Mouse (Mus musculus): ENCODE measurements around the gene Kcnma1. TPM values are rescaled to one million over a fixed set of nuclear protein-coding genes. Genes with fewer than 3 reads are reported as not detected.

Gene Kcnma1
- polyA plus RNA-seq, 1 experiment from 2014 or later = 6.5 TPM

GRCm38 (mm10) chr14:23959061-23959460 lies 55.2 kb downstream of the Kcnma1 start:
- WGBS = 76% methylated on average over 11 of the region's 11 CpGs
- Histone ChIP-seq H3K9ac (no peak overlapping the region), H3K4me2 (replicated peaks) (no peak overlapping the region), H3K27me3 (no peaks in the 10 kb centered on the region), H3K36me3 (no peaks in the 10 kb centered on the region), H3K27ac (replicated peaks) (no peak overlapping the region), H3K4me3 (replicated peaks) (no peak overlapping the region), H3K4me1 (no peaks in the 10 kb centered on the region), H3K9me3 (replicated peaks) (no peaks in the 10 kb centered on the region)
- ATAC-seq (ENCODE audit: insufficient number of reproducible peaks, low FRiP score, low TSS enrichment, low read depth) = no peak

- H3K27me3 ChIP-seq = no peaks in the 10 kb centered on the region
- no peak overlapping the region for H3K4me2 ChIP-seq (replicated peaks)
- H3K9ac ChIP-seq = no peak overlapping the region
- no peaks in the 10 kb centered on the region for H3K4me1 ChIP-seq
- WGBS = 86% methylated on average over 4 of the region's 4 CpGs
- no peaks in the 10 kb centered on the region for H3K9me3 ChIP-seq (replicated peaks)
- H3K4me3 ChIP-seq (replicated peaks) = no peak overlapping the region
- no peak for ATAC-seq (ENCODE audit: insufficient number of reproducible peaks, low FRiP score, low TSS enrichment, low read depth)
- H3K27ac ChIP-seq (replicated peaks) = no peak overlapping the region
- no peaks in the 10 kb centered on the region for H3K36me3 ChIP-seq
These were observed 57.0 kb downstream of the Kcnma1 start for GRCm38 (mm10) chr14:23957270-23957669.

GRCm38 (mm10) chr14:23943876-23944275 lies 70.4 kb downstream of the Kcnma1 start:
- H3K27ac ChIP-seq (replicated peaks) = no peak overlapping the region
- H3K27me3 ChIP-seq = no peaks in the 10 kb centered on the region
- 48% methylated on average over 2 of the region's 2 CpGs for WGBS
- H3K9me3 ChIP-seq (replicated peaks) = no peaks in the 10 kb centered on the region
- H3K4me1 ChIP-seq = 0 out of 2 replicates have a peak, but pooled peaks cover 2% of the 10 kb centered on the region
- no peak overlapping the region for H3K9ac ChIP-seq
- no peak for ATAC-seq (ENCODE audit: insufficient number of reproducible peaks, low FRiP score, low TSS enrichment, low read depth)
- H3K4me3 ChIP-seq (replicated peaks) = no peak overlapping the region
- no peak overlapping the region for H3K4me2 ChIP-seq (replicated peaks)
- no peaks in the 10 kb centered on the region for H3K36me3 ChIP-seq

GRCm38 (mm10) chr14:23943152-23943551 lies 71.1 kb downstream of the Kcnma1 start:
- no peak overlapping the region for H3K4me2 ChIP-seq (replicated peaks)
- no peak overlapping the region for H3K27ac ChIP-seq (replicated peaks)
- no peak overlapping the region for H3K9ac ChIP-seq
- H3K4me3 ChIP-seq (replicated peaks) = no peak overlapping the region
- WGBS = 39% methylated on average over 5 of the region's 5 CpGs
- H3K9me3 ChIP-seq (replicated peaks) = no peaks in the 10 kb centered on the region
- H3K4me1 ChIP-seq = 0 out of 2 replicates have a peak, but pooled peaks cover 3% of the 10 kb centered on the region
- H3K36me3 ChIP-seq = no peaks in the 10 kb centered on the region
- H3K27me3 ChIP-seq = no peaks in the 10 kb centered on the region
- no peak for ATAC-seq (ENCODE audit: insufficient number of reproducible peaks, low FRiP score, low TSS enrichment, low read depth)

- 86% methylated on average over 8 of the region's 8 CpGs for WGBS
- Histone ChIP-seq H3K27ac (replicated peaks) (no peak overlapping the region), H3K4me2 (replicated peaks) (no peak overlapping the region), H3K27me3 (no peaks in the 10 kb centered on the region), H3K4me3 (replicated peaks) (no peak overlapping the region), H3K9ac (no peak overlapping the region), H3K9me3 (replicated peaks) (no peaks in the 10 kb centered on the region), H3K4me1 (0 out of 2 replicates have a peak, but pooled peaks cover 3% of the 10 kb centered on the region), H3K36me3 (no peaks in the 10 kb centered on the region)
- no peak for ATAC-seq (ENCODE audit: insufficient number of reproducible peaks, low FRiP score, low TSS enrichment, low read depth)
These were observed 72.2 kb downstream of the Kcnma1 start for GRCm38 (mm10) chr14:23942103-23942502.

- Histone ChIP-seq H3K27me3 (no peaks in the 10 kb centered on the region), H3K4me1 (0 out of 2 replicates have a peak, but pooled peaks cover 10% of the 10 kb centered on the region), H3K9ac (no peak overlapping the region), H3K4me2 (replicated peaks) (no peak overlapping the region), H3K4me3 (replicated peaks) (no peak overlapping the region), H3K27ac (replicated peaks) (no peak overlapping the region), H3K36me3 (no peaks in the 10 kb centered on the region), H3K9me3 (replicated peaks) (no peaks in the 10 kb centered on the region)
- ATAC-seq (ENCODE audit: insufficient number of reproducible peaks, low FRiP score, low TSS enrichment, low read depth) = no peak
- WGBS = 85% methylated on average over 6 of the region's 6 CpGs
These were observed 79.3 kb downstream of the Kcnma1 start for GRCm38 (mm10) chr14:23935016-23935415.

GRCm38 (mm10) chr14:23931671-23932071 lies 82.6 kb downstream of the Kcnma1 start:
- WGBS = 61% methylated on average over 6 of the region's 6 CpGs
- Histone ChIP-seq H3K27ac (replicated peaks) (0 out of 2 replicates have a peak overlapping the region, but pooled peaks have one; percentile 11), H3K4me3 (replicated peaks) (no peak overlapping the region), H3K36me3 (no peaks in the 10 kb centered on the region), H3K9ac (no peak overlapping the region), H3K4me1 (0 out of 2 replicates have a peak, but pooled peaks cover 7% of the 10 kb centered on the region), H3K27me3 (no peaks in the 10 kb centered on the region), H3K9me3 (replicated peaks) (no peaks in the 10 kb centered on the region), H3K4me2 (replicated peaks) (no peak overlapping the region)
- ATAC-seq (ENCODE audit: insufficient number of reproducible peaks, low FRiP score, low TSS enrichment, low read depth) = peak; percentile 86

- WGBS = 53% methylated on average over 3 of the region's 3 CpGs
- H3K4me1 ChIP-seq = 0 out of 2 replicates have a peak, but pooled peaks cover 7% of the 10 kb centered on the region
- no peak overlapping the region for H3K27ac ChIP-seq (replicated peaks)
- H3K27me3 ChIP-seq = no peaks in the 10 kb centered on the region
- no peak overlapping the region for H3K9ac ChIP-seq
- no peak overlapping the region for H3K4me2 ChIP-seq (replicated peaks)
- ATAC-seq (ENCODE audit: insufficient number of reproducible peaks, low FRiP score, low TSS enrichment, low read depth) = no peak
- no peaks in the 10 kb centered on the region for H3K36me3 ChIP-seq
- no peaks in the 10 kb centered on the region for H3K9me3 ChIP-seq (replicated peaks)
- no peak overlapping the region for H3K4me3 ChIP-seq (replicated peaks)
These were observed 85.1 kb downstream of the Kcnma1 start for GRCm38 (mm10) chr14:23929168-23929567.

- Histone ChIP-seq H3K27me3 (no peaks in the 10 kb centered on the region), H3K27ac (replicated peaks) (no peak overlapping the region)
- 79% methylated on average over 2 of the region's 2 CpGs for WGBS
These were observed 90.9 kb downstream of the Kcnma1 start for GRCm38 (mm10) chr14:23923356-23923755.

GRCm38 (mm10) chr14:23922755-23923154 lies 91.5 kb downstream of the Kcnma1 start:
- ATAC-seq (ENCODE audit: insufficient number of reproducible peaks, low FRiP score, low TSS enrichment, low read depth) = no peak
- Histone ChIP-seq H3K9ac (no peak overlapping the region), H3K4me1 (no peaks in the 10 kb centered on the region), H3K4me2 (replicated peaks) (no peak overlapping the region), H3K4me3 (replicated peaks) (no peak overlapping the region), H3K36me3 (no peaks in the 10 kb centered on the region), H3K27ac (replicated peaks) (no peak overlapping the region), H3K9me3 (replicated peaks) (no peaks in the 10 kb centered on the region), H3K27me3 (no peaks in the 10 kb centered on the region)
- 80% methylated on average over 3 of the region's 3 CpGs for WGBS

More at GRCm38 (mm10) chr14:23923356-23923755, 90.9 kb downstream of the Kcnma1 start:
- Histone ChIP-seq H3K9me3 (replicated peaks) (no peaks in the 10 kb centered on the region), H3K4me2 (replicated peaks) (no peak overlapping the region), H3K4me1 (no peaks in the 10 kb centered on the region), H3K4me3 (replicated peaks) (no peak overlapping the region), H3K9ac (no peak overlapping the region), H3K36me3 (no peaks in the 10 kb centered on the region)
- ATAC-seq (ENCODE audit: insufficient number of reproducible peaks, low FRiP score, low TSS enrichment, low read depth) = no peak

GRCm38 (mm10) chr14:23911108-23911629 lies 103.1 kb downstream of the Kcnma1 start:
- WGBS = 43% methylated on average over 1 of the region's 1 CpGs
- Histone ChIP-seq H3K4me2 (replicated peaks) (no peak overlapping the region), H3K4me3 (replicated peaks) (no peak overlapping the region), H3K27ac (replicated peaks) (no peak overlapping the region), H3K9me3 (replicated peaks) (no peaks in the 10 kb centered on the region), H3K4me1 (peaks cover 4% of the 10 kb centered on the region; the same call in 1 of the 2 replicates), H3K27me3 (no peaks in the 10 kb centered on the region), H3K36me3 (no peaks in the 10 kb centered on the region), H3K9ac (no peak overlapping the region)
- no peak for ATAC-seq (ENCODE audit: insufficient number of reproducible peaks, low FRiP score, low TSS enrichment, low read depth)

- Histone ChIP-seq H3K27ac (replicated peaks) (no peak overlapping the region; the same call in 1 of the 2 replicates), H3K4me1 (peaks cover 4% of the 10 kb centered on the region; the same call in 1 of the 2 replicates), H3K27me3 (no peaks in the 10 kb centered on the region), H3K9me3 (replicated peaks) (no peaks in the 10 kb centered on the region), H3K4me2 (replicated peaks) (no peak overlapping the region), H3K4me3 (replicated peaks) (no peak overlapping the region), H3K9ac (no peak overlapping the region), H3K36me3 (no peaks in the 10 kb centered on the region)
- ATAC-seq (ENCODE audit: insufficient number of reproducible peaks, low FRiP score, low TSS enrichment, low read depth) = peak; percentile 82
- 58% methylated on average over 5 of the region's 5 CpGs for WGBS
These were observed 105.7 kb downstream of the Kcnma1 start for GRCm38 (mm10) chr14:23908564-23908963.
